Mouse (Mus musculus): ENCODE results near the gene Afap1l2. TPM values are rescaled to one million over a fixed set of nuclear protein-coding genes. Genes with fewer than 3 reads are reported as not detected.

Afap1l2 gene
- polyA plus RNA-seq (2015; fragmentation: Nextera tagmentation; extraction: Ambion mirVana), result 22.0 and 22.3 TPM in 2 replicates

- H3K4me3 ChIP-seq (ENCODE audit: low read length), result peak within 1 kb of the TSS; percentile 59
- no peaks in the 10 kb centered on the region for H3K9me3 ChIP-seq (ENCODE audit: low read length)
- WGBS, result 2% methylated on average over 68 of the region's 68 CpGs
- no peak within 1 kb of the TSS for H3K27ac ChIP-seq (ENCODE audit: low read length)
- H3K4me1 ChIP-seq (ENCODE audit: insufficient read depth, low read length), result peaks cover 26% of the 10 kb centered on the region
- no peaks in the 10 kb centered on the region for H3K27me3 ChIP-seq (ENCODE audit: insufficient read depth, low read length)
- peak within 1 kb of the TSS; percentile 73 for H3K9ac ChIP-seq (replicated peaks; ENCODE audit: low read length)
- H3K4me2 ChIP-seq (replicated peaks; ENCODE audit: low read depth, low read length), result peak within 1 kb of the TSS; percentile 88
- peak; percentile 72 for ATAC-seq (ENCODE audit: low FRiP score, low TSS enrichment)
- H3K36me3 ChIP-seq (ENCODE audit: insufficient read depth, low read length), result no peaks in the 10 kb centered on the region
These were observed at the start of gene Afap1l2 for GRCm38 (mm10) chr19:57007781-57008710. Afap1l2 (minus strand) TSS chr19:57008228.

- Histone ChIP-seq H3K9ac (replicated peaks; ENCODE audit: low read length) (no peak overlapping the region), H3K4me1 (ENCODE audit: insufficient read depth, low read length) (peaks cover 8% of the 10 kb centered on the region), H3K36me3 (ENCODE audit: insufficient read depth, low read length) (peaks cover 11% of the 10 kb centered on the region), H3K9me3 (ENCODE audit: low read length) (peaks cover 6% of the 10 kb centered on the region), H3K4me2 (replicated peaks; ENCODE audit: low read depth, low read length) (no peak overlapping the region), H3K27ac (ENCODE audit: low read length) (no peak overlapping the region), H3K27me3 (ENCODE audit: insufficient read depth, low read length) (no peaks in the 10 kb centered on the region), H3K4me3 (ENCODE audit: low read length) (no peak overlapping the region)
- no peak for ATAC-seq (ENCODE audit: low FRiP score, low TSS enrichment)
- 97% methylated on average over 2 of the region's 2 CpGs for WGBS
These were observed 49.5 kb upstream of the Afap1l2 start for GRCm38 (mm10) chr19:57057568-57057967.

GRCm38 (mm10) chr19:57055215-57056120 lies 47.4 kb upstream of the Afap1l2 start:
- WGBS, result 89% methylated on average over 16 of the region's 16 CpGs

GRCm38 (mm10) chr19:57052959-57053358 lies 44.9 kb upstream of the Afap1l2 start:
- Histone ChIP-seq H3K27ac (ENCODE audit: low read length) (no peak overlapping the region), H3K4me1 (ENCODE audit: insufficient read depth, low read length) (peaks cover 3% of the 10 kb centered on the region; the same call in 1 of the 2 replicates), H3K27me3 (ENCODE audit: insufficient read depth, low read length) (no peaks in the 10 kb centered on the region), H3K36me3 (ENCODE audit: insufficient read depth, low read length) (peaks cover 5% of the 10 kb centered on the region), H3K9ac (replicated peaks; ENCODE audit: low read length) (no peak overlapping the region), H3K9me3 (ENCODE audit: low read length) (peaks cover 5% of the 10 kb centered on the region), H3K4me2 (replicated peaks; ENCODE audit: low read depth, low read length) (no peak overlapping the region), H3K4me3 (ENCODE audit: low read length) (no peak overlapping the region)
- ATAC-seq (ENCODE audit: low FRiP score, low TSS enrichment), result no peak
- WGBS, result 60% methylated on average over 8 of the region's 8 CpGs

More at GRCm38 (mm10) chr19:57055215-57056120, 47.4 kb upstream of the Afap1l2 start:
- peaks cover 8% of the 10 kb centered on the region for H3K4me1 ChIP-seq (ENCODE audit: insufficient read depth, low read length)
- no peak for ATAC-seq (ENCODE audit: low FRiP score, low TSS enrichment)
- no peaks in the 10 kb centered on the region for H3K27me3 ChIP-seq (ENCODE audit: insufficient read depth, low read length)
- H3K9me3 ChIP-seq (ENCODE audit: low read length), result peaks cover 6% of the 10 kb centered on the region
- no peak overlapping the region for H3K9ac ChIP-seq (replicated peaks; ENCODE audit: low read length)
- no peak overlapping the region for H3K4me2 ChIP-seq (replicated peaks; ENCODE audit: low read depth, low read length)
- no peak overlapping the region for H3K4me3 ChIP-seq (ENCODE audit: low read length)
- H3K27ac ChIP-seq (ENCODE audit: low read length), result no peak overlapping the region
- H3K36me3 ChIP-seq (ENCODE audit: insufficient read depth, low read length), result peaks cover 9% of the 10 kb centered on the region

GRCm38 (mm10) chr19:57052016-57052415 lies 44.0 kb upstream of the Afap1l2 start:
- H3K9ac ChIP-seq (replicated peaks; ENCODE audit: low read length), result no peak overlapping the region
- no peaks in the 10 kb centered on the region for H3K36me3 ChIP-seq (ENCODE audit: insufficient read depth, low read length)
- H3K27ac ChIP-seq (ENCODE audit: low read length), result no peak overlapping the region
- 88% methylated on average over 7 of the region's 7 CpGs for WGBS
- H3K9me3 ChIP-seq (ENCODE audit: low read length), result no peaks in the 10 kb centered on the region
- no peaks in the 10 kb centered on the region for H3K27me3 ChIP-seq (ENCODE audit: insufficient read depth, low read length)
- H3K4me1 ChIP-seq (ENCODE audit: insufficient read depth, low read length), result peaks cover 3% of the 10 kb centered on the region; the same call in 1 of the 2 replicates
- no peak overlapping the region for H3K4me3 ChIP-seq (ENCODE audit: low read length)
- no peak overlapping the region for H3K4me2 ChIP-seq (replicated peaks; ENCODE audit: low read depth, low read length)
- ATAC-seq (ENCODE audit: low FRiP score, low TSS enrichment), result no peak

GRCm38 (mm10) chr19:57049592-57050090 lies 41.6 kb upstream of the Afap1l2 start:
- no peaks in the 10 kb centered on the region for H3K9me3 ChIP-seq (ENCODE audit: low read length)

GRCm38 (mm10) chr19:57047671-57048320 lies 39.8 kb upstream of the Afap1l2 start:
- no peaks in the 10 kb centered on the region for H3K27me3 ChIP-seq (ENCODE audit: insufficient read depth, low read length)
- no peak overlapping the region for H3K4me3 ChIP-seq (ENCODE audit: low read length)
- H3K9ac ChIP-seq (replicated peaks; ENCODE audit: low read length), result no peak overlapping the region
- WGBS, result 64% methylated on average over 9 of the region's 9 CpGs
- ATAC-seq (ENCODE audit: low FRiP score, low TSS enrichment), result no peak
- H3K27ac ChIP-seq (ENCODE audit: low read length), result peak overlapping the region; percentile 5; the same call in 1 of the 2 replicates
- no peak overlapping the region for H3K4me2 ChIP-seq (replicated peaks; ENCODE audit: low read depth, low read length)
- H3K9me3 ChIP-seq (ENCODE audit: low read length), result no peaks in the 10 kb centered on the region
- peaks cover 7% of the 10 kb centered on the region; the same call in 1 of the 2 replicates for H3K36me3 ChIP-seq (ENCODE audit: insufficient read depth, low read length)
- H3K4me1 ChIP-seq (ENCODE audit: insufficient read depth, low read length), result no peaks in the 10 kb centered on the region

More at GRCm38 (mm10) chr19:57049592-57050090, 41.6 kb upstream of the Afap1l2 start:
- H3K27me3 ChIP-seq (ENCODE audit: insufficient read depth, low read length), result no peaks in the 10 kb centered on the region
- H3K4me3 ChIP-seq (ENCODE audit: low read length), result no peak overlapping the region
- H3K36me3 ChIP-seq (ENCODE audit: insufficient read depth, low read length), result no peaks in the 10 kb centered on the region
- WGBS, result 65% methylated on average over 16 of the region's 16 CpGs
- no peak overlapping the region for H3K9ac ChIP-seq (replicated peaks; ENCODE audit: low read length)
- no peak overlapping the region for H3K4me2 ChIP-seq (replicated peaks; ENCODE audit: low read depth, low read length)
- no peak for ATAC-seq (ENCODE audit: low FRiP score, low TSS enrichment)
- no peak overlapping the region for H3K27ac ChIP-seq (ENCODE audit: low read length)
- H3K4me1 ChIP-seq (ENCODE audit: insufficient read depth, low read length), result no peaks in the 10 kb centered on the region

GRCm38 (mm10) chr19:57039258-57039657 lies 31.2 kb upstream of the Afap1l2 start:
- Histone ChIP-seq H3K9ac (replicated peaks; ENCODE audit: low read length) (no peak overlapping the region), H3K4me2 (replicated peaks; ENCODE audit: low read depth, low read length) (no peak overlapping the region), H3K36me3 (ENCODE audit: insufficient read depth, low read length) (peaks cover 20% of the 10 kb centered on the region; the same call in 1 of the 2 replicates), H3K27me3 (ENCODE audit: insufficient read depth, low read length) (no peaks in the 10 kb centered on the region), H3K4me1 (ENCODE audit: insufficient read depth, low read length) (0 out of 2 replicates have a peak, but pooled peaks cover 7% of the 10 kb centered on the region), H3K9me3 (ENCODE audit: low read length) (no peaks in the 10 kb centered on the region), H3K4me3 (ENCODE audit: low read length) (no peak overlapping the region), H3K27ac (ENCODE audit: low read length) (no peak overlapping the region)
- WGBS, result 59% methylated on average over 6 of the region's 6 CpGs
- ATAC-seq (ENCODE audit: low FRiP score, low TSS enrichment), result no peak

GRCm38 (mm10) chr19:57036860-57037259 lies 28.8 kb upstream of the Afap1l2 start:
- WGBS, result 81% methylated on average over 15 of the region's 15 CpGs

More at GRCm38 (mm10) chr19:57036860-57037259, 28.8 kb upstream of the Afap1l2 start:
- ATAC-seq (ENCODE audit: low FRiP score, low TSS enrichment), result no peak
- no peaks in the 10 kb centered on the region for H3K27me3 ChIP-seq (ENCODE audit: insufficient read depth, low read length)
- peaks cover 13% of the 10 kb centered on the region; the same call in 1 of the 2 replicates for H3K36me3 ChIP-seq (ENCODE audit: insufficient read depth, low read length)
- H3K4me3 ChIP-seq (ENCODE audit: low read length), result no peak overlapping the region
- 0 out of 2 replicates have a peak, but pooled peaks cover 9% of the 10 kb centered on the region for H3K4me1 ChIP-seq (ENCODE audit: insufficient read depth, low read length)
- no peak overlapping the region for H3K9ac ChIP-seq (replicated peaks; ENCODE audit: low read length)
- no peak overlapping the region for H3K27ac ChIP-seq (ENCODE audit: low read length)
- H3K4me2 ChIP-seq (replicated peaks; ENCODE audit: low read depth, low read length), result no peak overlapping the region
- H3K9me3 ChIP-seq (ENCODE audit: low read length), result no peaks in the 10 kb centered on the region

All from kidney, embryonic 16.5 days (tissue).